Mouse (Mus musculus) bone marrow macrophage, adult 2 months (primary cell): ENCODE results near the gene Ctsf.
"Not testable (repeated sequence)": the region's sequence is repeated elsewhere in the genome, so short reads cannot be mapped to it uniquely, and the experiment has no call there.

Experiments used
- CTCF ChIP-seq: IDR thresholded peaks from 2 replicates; pipeline ENCODE4 v1.5.1; 2012; ENCODE audit warnings: low read depth, mild to moderate bottlenecking, low read length, moderate library complexity
- POLR2A ChIP-seq: IDR thresholded peaks from 2 replicates; pipeline ENCODE4 v1.6.1; 2012; ENCODE audit warnings: mild to moderate bottlenecking, low read depth, low read length, borderline replicate concordance

GRCm38 (mm10) chr19:4874613-4875012 is 19.7 kb downstream of the Ctsf start:
- TF ChIP-seq CTCF, POLR2A: not testable (repeated sequence)
